Mouse (Mus musculus) lung, embryonic 14.5 days (tissue): Measurements from ENCODE around the gene Ssbp3. TPM values are rescaled to one million over a fixed set of nuclear protein-coding genes. Genes with fewer than 3 reads are reported as not detected.

Experiments used
- ATAC-seq: fragments of 200-750 bp; cut with Nextera tagmentation; 2 replicates; pipeline ENCODE4 v1.8.0; 2017; ENCODE audit warnings: mild to moderate bottlenecking, moderate TSS enrichment, moderate library complexity; ENCODE audit not compliant: insufficient read depth
- DNase-seq: peaks from one replicate; pipeline ENCODE4 v3.0.0-alpha.2; 2015
- H3K27ac ChIP-seq: fragments of 300-500 bp; sonication (generic); 2 replicates; pipeline ENCODE4 v1.5.1; 2014; ENCODE audit warnings: low read depth, mild to moderate bottlenecking, moderate library complexity
- H3K27me3 ChIP-seq: fragments of 300-500 bp; sonication (generic); 2 replicates; pipeline ENCODE4 v1.6.1; 2014; ENCODE audit warnings: low read length, control low read depth; ENCODE audit not compliant: insufficient read depth
- H3K36me3 ChIP-seq: fragments of 300-500 bp; sonication (generic); 2 replicates; pipeline ENCODE4 v1.6.1; 2014; ENCODE audit warnings: control low read depth; ENCODE audit not compliant: insufficient read depth
- H3K4me1 ChIP-seq: fragments of 300-500 bp; sonication (generic); 2 replicates; pipeline ENCODE4 v1.6.1; 2014; ENCODE audit warnings: antibody characterized with exemption, control low read depth; ENCODE audit not compliant: insufficient read depth
- H3K4me2 ChIP-seq: fragments of 300-500 bp; sonication (generic); 2 replicates; pipeline ENCODE4 v1.6.1; 2014; ENCODE audit warnings: mild to moderate bottlenecking
- H3K4me3 ChIP-seq: fragments of 300-500 bp; sonication (generic); 2 replicates; pipeline ENCODE4 v1.5.1; 2014; ENCODE audit warnings: low read depth, low read length
- H3K9ac ChIP-seq: fragments of 300-500 bp; sonication (generic); 2 replicates; pipeline ENCODE4 v1.6.1; 2014
- H3K9me3 ChIP-seq: fragments of 300-500 bp; sonication (generic); 2 replicates; pipeline ENCODE4 v1.6.1; 2016; ENCODE audit warnings: low read depth, low read length, control low read depth
- CTCF ChIP-seq: IDR thresholded peaks from 2 replicates; pipeline ENCODE4 v1.5.1; 2016; ENCODE audit warnings: antibody characterized with exemption, low read depth
- WGBS: fragments of 180-500 bp; shearing (Covaris S2); extraction: QIAGEN DNeasy Blood & Tissue Kit; methylation state at CpG from one replicate; pipeline ENCODE4 v1.1.7; 2014; 5-methylcytosine and 5-hydroxymethylcytosine counted together
- polyA plus RNA-seq: library from polyadenylated mRNA; unstranded; fragments of >200 nt; fragmentation: Nextera tagmentation; extraction: Ambion mirVana; gene quantifications from 2 replicates; pipeline ENCODE4 v1.2.1, GENCODE M21; 2014

Ssbp3 gene
- polyA plus RNA-seq, 1 experiment from 2014 or later, result 80.2 TPM

DNA sequence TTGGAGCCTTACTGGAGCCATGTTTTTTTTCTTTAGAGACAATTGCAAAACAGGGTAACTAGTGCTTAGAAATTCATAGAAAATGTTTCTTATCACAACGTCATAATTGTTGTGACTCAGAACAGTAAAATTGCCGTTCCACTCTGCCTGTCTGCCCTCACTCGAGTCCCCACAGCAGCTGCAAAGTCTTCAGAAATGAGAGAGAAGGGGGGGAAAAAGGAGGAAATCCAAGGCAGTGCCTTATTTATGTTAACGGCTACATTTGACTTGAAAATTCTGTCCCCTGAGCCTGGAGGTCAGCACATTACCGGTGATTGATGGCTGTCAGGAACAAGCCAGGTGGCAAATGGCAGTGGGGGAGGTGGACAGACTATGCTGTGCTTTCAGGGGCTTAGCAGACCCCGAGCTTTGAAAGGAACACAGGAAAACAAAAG is 66.7 kb downstream of the Ssbp3 start:
- Histone ChIP-seq H3K9ac (no peak overlapping the region), H3K4me2 (0 out of 2 replicates have a peak overlapping the region, but pooled peaks have one; percentile 12), H3K4me3 (no peak overlapping the region), H3K27me3 (no peaks in the 10 kb centered on the region), H3K4me1 (peaks cover 27% of the 10 kb centered on the region), H3K9me3 (no peaks in the 10 kb centered on the region), H3K36me3 (peaks cover 3% of the 10 kb centered on the region; the same call in 1 of the 2 replicates), H3K27ac (peak overlapping the region; percentile 47; the same call in 1 of the 2 replicates)
- no peak for TF ChIP-seq CTCF
- ATAC-seq (no peak), DNase-seq (no peak)
- 8% methylated on average over 6 of the region's 6 CpGs for WGBS

- Histone ChIP-seq H3K4me2 (no peak overlapping the region), H3K9ac (no peak overlapping the region), H3K4me1 (peaks cover 29% of the 10 kb centered on the region), H3K27ac (no peak overlapping the region), H3K36me3 (peaks cover 3% of the 10 kb centered on the region; the same call in 1 of the 2 replicates), H3K27me3 (no peaks in the 10 kb centered on the region), H3K4me3 (no peak overlapping the region), H3K9me3 (no peaks in the 10 kb centered on the region)
- WGBS, result 45% methylated on average over 8 of the region's 8 CpGs
- TF ChIP-seq CTCF, result no peak
- ATAC-seq, result no peak
- no peak for DNase-seq
Observed at GRCm38 (mm10) chr4:106978376-106978775, 67.9 kb downstream of the Ssbp3 start.

- TF ChIP-seq CTCF, result no peak
- no peak overlapping the region for H3K4me3 ChIP-seq
- no peaks in the 10 kb centered on the region for H3K9me3 ChIP-seq
- H3K4me1 ChIP-seq, result peaks cover 42% of the 10 kb centered on the region
- peak overlapping the region; percentile 54; the same call in 1 of the 2 replicates for H3K27ac ChIP-seq
- 29% methylated on average over 7 of the region's 7 CpGs for WGBS
- DNase-seq, result peak; percentile 66
- peaks cover 3% of the 10 kb centered on the region; the same call in 1 of the 2 replicates for H3K36me3 ChIP-seq
- H3K4me2 ChIP-seq, result no peak overlapping the region; the same call in 1 of the 2 replicates
- no peak overlapping the region for H3K9ac ChIP-seq
- no peaks in the 10 kb centered on the region for H3K27me3 ChIP-seq
- ATAC-seq, result peak; percentile 35; the same call in 1 of the 2 replicates
Observed at GRCm38 (mm10) chr4:106980669-106981068, 70.2 kb downstream of the Ssbp3 start.

- Histone ChIP-seq H3K9me3 (no peaks in the 10 kb centered on the region), H3K27me3 (no peaks in the 10 kb centered on the region), H3K4me1 (peaks cover 44% of the 10 kb centered on the region), H3K36me3 (peaks cover 3% of the 10 kb centered on the region; the same call in 1 of the 2 replicates), H3K4me3 (no peak overlapping the region), H3K4me2 (no peak overlapping the region), H3K9ac (no peak overlapping the region), H3K27ac (peak overlapping the region; percentile 54; the same call in 1 of the 2 replicates)
- TF ChIP-seq CTCF, result no peak
- WGBS, result 58% methylated on average over 7 of the region's 7 CpGs
- ATAC-seq, result no peak
- no peak for DNase-seq
Observed at GRCm38 (mm10) chr4:106981385-106982103, 71.0 kb downstream of the Ssbp3 start.

GRCm38 (mm10) chr4:106982344-106983121 is 72.0 kb downstream of the Ssbp3 start:
- Histone ChIP-seq H3K4me2 (no peak overlapping the region), H3K27me3 (no peaks in the 10 kb centered on the region), H3K36me3 (peaks cover 3% of the 10 kb centered on the region; the same call in 1 of the 2 replicates), H3K9me3 (no peaks in the 10 kb centered on the region), H3K4me1 (peaks cover 37% of the 10 kb centered on the region), H3K9ac (no peak overlapping the region), H3K27ac (no peak overlapping the region), H3K4me3 (no peak overlapping the region)
- ATAC-seq, result no peak
- no peak for DNase-seq
- TF ChIP-seq CTCF, result no peak
- WGBS, result 50% methylated on average over 4 of the region's 4 CpGs

GRCm38 (mm10) chr4:106983908-106984515 is 73.5 kb downstream of the Ssbp3 start:
- no peak for TF ChIP-seq CTCF
- H3K4me2 ChIP-seq, result no peak overlapping the region
- H3K4me3 ChIP-seq, result no peak overlapping the region
- no peak overlapping the region for H3K27ac ChIP-seq
- DNase-seq (no peak), ATAC-seq (no peak)
- H3K4me1 ChIP-seq, result peaks cover 37% of the 10 kb centered on the region
- no peak overlapping the region for H3K9ac ChIP-seq
- no peaks in the 10 kb centered on the region for H3K27me3 ChIP-seq
- WGBS, result 54% methylated on average over 7 of the region's 7 CpGs
- H3K9me3 ChIP-seq, result no peaks in the 10 kb centered on the region
- H3K36me3 ChIP-seq, result peaks cover 3% of the 10 kb centered on the region; the same call in 1 of the 2 replicates

GRCm38 (mm10) chr4:106985289-106985688 is 74.8 kb downstream of the Ssbp3 start:
- ATAC-seq (no peak), DNase-seq (no peak)
- no peaks in the 10 kb centered on the region for H3K36me3 ChIP-seq
- 63% methylated on average over 4 of the region's 4 CpGs for WGBS
- H3K27ac ChIP-seq, result peak overlapping the region; percentile 79; the same call in 1 of the 2 replicates
- no peaks in the 10 kb centered on the region for H3K27me3 ChIP-seq
- TF ChIP-seq CTCF, result no peak
- no peak overlapping the region for H3K4me2 ChIP-seq
- no peak overlapping the region for H3K4me3 ChIP-seq
- H3K9ac ChIP-seq, result no peak overlapping the region
- no peaks in the 10 kb centered on the region for H3K9me3 ChIP-seq
- H3K4me1 ChIP-seq, result peaks cover 35% of the 10 kb centered on the region
